Mouse (Mus musculus): ENCODE measurements around the gene Rps27. TPM values are rescaled to one million over a fixed set of nuclear protein-coding genes. Genes with fewer than 3 reads are reported as not detected.

The Rps27 gene
- polyA plus RNA-seq, 1 experiment from 2014 or later = 1,965 TPM

DNA sequence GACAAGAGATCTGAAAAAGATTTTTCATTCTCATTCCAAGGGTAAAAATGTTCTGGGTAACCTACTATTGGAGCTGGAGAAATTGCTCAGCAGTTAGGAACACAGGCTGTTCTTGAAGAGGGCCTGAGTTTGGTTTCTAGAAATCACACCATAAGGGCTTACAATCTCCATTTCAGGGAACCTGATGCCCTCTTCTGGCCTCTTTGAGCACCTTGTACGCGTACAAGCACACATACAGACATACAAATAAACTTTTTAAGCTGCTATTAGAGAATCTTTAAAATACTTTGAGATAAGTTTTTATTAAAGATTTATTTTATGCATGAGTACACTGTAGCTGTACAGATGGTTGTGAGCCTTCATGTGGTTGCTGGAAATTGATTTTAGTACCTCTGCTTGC, 8.9 kb downstream of the Rps27 start:
- H3K4me1 ChIP-seq = peaks cover under 1% of the 10 kb centered on the region; the same call in 1 of the 2 replicates
- H3K9ac ChIP-seq = no peak overlapping the region
- H3K4me2 ChIP-seq = no peak overlapping the region
- WGBS = 93% methylated on average over 2 of the region's 2 CpGs
- H3K27ac ChIP-seq = no peak overlapping the region
- H3K9me3 ChIP-seq = no peaks in the 10 kb centered on the region
- no peaks in the 10 kb centered on the region for H3K27me3 ChIP-seq
- H3K4me3 ChIP-seq = no peak overlapping the region
- ATAC-seq (ENCODE audit: insufficient number of reproducible peaks, insufficient read depth, low FRiP score, low TSS enrichment, low read depth) = no peak
- H3K36me3 ChIP-seq = peaks cover 21% of the 10 kb centered on the region

DNA sequence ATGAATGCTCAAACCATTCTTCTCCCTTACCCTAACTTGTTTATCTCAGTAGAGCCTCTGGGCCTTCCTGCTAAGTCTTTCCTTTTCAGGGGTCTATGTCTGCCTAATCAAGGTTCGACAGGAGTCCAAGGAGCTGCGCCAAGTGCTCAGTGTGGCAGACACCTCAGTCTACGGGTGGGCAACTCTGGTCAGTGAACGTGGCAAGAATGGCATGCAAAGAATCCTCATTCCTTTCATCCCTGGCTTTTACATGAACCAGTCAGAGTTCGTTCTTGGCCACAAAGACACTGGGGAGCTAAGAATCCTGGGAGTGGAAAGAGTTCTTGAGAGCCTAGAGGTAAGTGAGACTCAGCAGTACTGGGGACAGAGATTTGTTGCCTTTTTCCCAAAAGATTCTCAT, 9.8 kb downstream of the Rps27 start:
- Histone ChIP-seq H3K27me3 (no peaks in the 10 kb centered on the region), H3K4me2 (no peak overlapping the region), H3K9ac (no peak overlapping the region), H3K9me3 (no peaks in the 10 kb centered on the region), H3K36me3 (peaks cover 12% of the 10 kb centered on the region), H3K4me3 (no peak overlapping the region), H3K4me1 (no peaks in the 10 kb centered on the region), H3K27ac (no peak overlapping the region)
- 73% methylated on average over 5 of the region's 5 CpGs for WGBS
- no peak for ATAC-seq (ENCODE audit: insufficient number of reproducible peaks, insufficient read depth, low FRiP score, low TSS enrichment, low read depth)

DNA sequence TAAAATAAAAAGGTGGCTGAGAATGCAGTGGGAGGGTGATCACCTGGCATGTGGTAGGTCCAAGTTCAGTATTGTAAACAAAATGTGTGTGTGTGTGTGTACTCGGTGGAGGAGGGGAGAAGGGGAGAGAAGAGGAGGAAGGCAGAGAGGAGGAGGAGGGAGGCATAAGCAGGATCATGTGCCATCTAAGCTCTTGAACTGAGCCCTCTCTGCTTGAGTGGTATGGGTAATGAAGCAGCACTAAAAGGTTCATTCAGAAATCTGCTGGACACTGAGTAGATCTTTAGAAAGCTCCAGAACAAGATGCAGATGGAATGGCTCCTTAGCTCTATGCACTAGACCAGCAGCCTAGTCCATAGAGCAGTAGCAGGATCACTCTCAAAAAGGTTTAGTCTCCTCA, 10.6 kb downstream of the Rps27 start:
- WGBS = 83% methylated on average over 1 of the region's 1 CpGs
- ATAC-seq (ENCODE audit: insufficient number of reproducible peaks, insufficient read depth, low FRiP score, low TSS enrichment, low read depth) = no peak
- H3K27me3 ChIP-seq = no peaks in the 10 kb centered on the region

DNA sequence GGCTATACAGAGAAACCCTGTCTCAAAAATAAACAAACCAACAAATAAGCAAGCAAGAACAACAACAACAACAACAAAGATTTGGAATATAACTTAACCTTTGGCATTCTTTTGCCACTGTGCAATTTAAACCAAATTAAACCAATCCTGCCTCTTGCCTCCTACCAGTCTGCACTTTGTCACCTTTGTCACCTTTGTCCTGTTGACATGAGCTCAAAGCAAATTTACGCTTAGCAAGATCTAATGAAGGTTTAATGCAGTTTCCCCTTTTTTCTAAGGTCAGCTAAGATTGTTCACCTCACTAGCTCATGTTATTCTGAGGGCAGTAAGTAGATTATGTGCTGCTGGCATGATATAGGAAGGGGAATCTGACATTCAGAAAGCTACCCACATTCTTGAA, 15.9 kb downstream of the Rps27 start:
- no peaks in the 10 kb centered on the region for H3K36me3 ChIP-seq
- WGBS = 80% methylated on average over 1 of the region's 1 CpGs
- H3K9ac ChIP-seq = no peak overlapping the region
- no peaks in the 10 kb centered on the region for H3K9me3 ChIP-seq
- H3K4me1 ChIP-seq = no peaks in the 10 kb centered on the region
- no peak for ATAC-seq (ENCODE audit: insufficient number of reproducible peaks, insufficient read depth, low FRiP score, low TSS enrichment, low read depth)
- no peak overlapping the region for H3K4me3 ChIP-seq
- H3K27me3 ChIP-seq = no peaks in the 10 kb centered on the region
- H3K4me2 ChIP-seq = no peak overlapping the region
- H3K27ac ChIP-seq = no peak overlapping the region

More for the DNA sequence above, 10.6 kb downstream of the Rps27 start:
- H3K36me3 ChIP-seq = peaks cover 4% of the 10 kb centered on the region
- no peak overlapping the region for H3K9ac ChIP-seq
- no peak overlapping the region for H3K4me3 ChIP-seq
- no peak overlapping the region for H3K27ac ChIP-seq
- H3K4me2 ChIP-seq = no peak overlapping the region
- H3K4me1 ChIP-seq = no peaks in the 10 kb centered on the region
- H3K9me3 ChIP-seq = no peaks in the 10 kb centered on the region

GRCm38 (mm10) chr3:90195644-90196043, 17.8 kb downstream of the Rps27 start:
- H3K36me3 ChIP-seq = no peaks in the 10 kb centered on the region
- no peak overlapping the region for H3K9ac ChIP-seq
- no peaks in the 10 kb centered on the region for H3K27me3 ChIP-seq
- no peak overlapping the region for H3K4me3 ChIP-seq
- no peak overlapping the region for H3K4me2 ChIP-seq
- 74% methylated on average over 1 of the region's 1 CpGs for WGBS
- no peak for ATAC-seq (ENCODE audit: insufficient number of reproducible peaks, insufficient read depth, low FRiP score, low TSS enrichment, low read depth)
- H3K4me1 ChIP-seq = no peaks in the 10 kb centered on the region
- H3K9me3 ChIP-seq = no peaks in the 10 kb centered on the region
- no peak overlapping the region for H3K27ac ChIP-seq

DNA sequence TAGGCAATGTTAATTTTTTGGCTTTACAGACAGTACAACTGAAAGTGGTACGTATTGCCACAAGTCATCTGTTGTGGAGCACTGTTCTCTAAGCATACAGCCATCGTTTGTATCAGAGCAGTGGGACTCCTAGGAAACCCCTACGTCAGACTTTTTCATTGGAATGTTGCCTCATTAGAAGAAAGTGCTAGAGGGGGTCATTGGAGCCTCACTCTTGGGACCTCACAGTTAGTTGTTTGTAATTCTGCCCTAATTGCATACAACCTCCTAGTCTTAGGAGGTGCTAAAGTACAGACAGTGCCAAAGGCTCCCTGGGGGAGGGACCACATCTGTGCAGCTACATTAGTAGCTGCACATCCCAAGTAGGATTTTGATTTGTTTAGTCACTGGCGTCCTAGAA, 18.7 kb downstream of the Rps27 start:
- Histone ChIP-seq H3K9me3 (no peaks in the 10 kb centered on the region), H3K4me1 (no peaks in the 10 kb centered on the region), H3K27me3 (no peaks in the 10 kb centered on the region), H3K4me2 (no peak overlapping the region), H3K9ac (no peak overlapping the region), H3K4me3 (no peak overlapping the region), H3K27ac (no peak overlapping the region), H3K36me3 (no peaks in the 10 kb centered on the region)
- WGBS = 47% methylated on average over 4 of the region's 4 CpGs
- no peak for ATAC-seq (ENCODE audit: insufficient number of reproducible peaks, insufficient read depth, low FRiP score, low TSS enrichment, low read depth)

DNA sequence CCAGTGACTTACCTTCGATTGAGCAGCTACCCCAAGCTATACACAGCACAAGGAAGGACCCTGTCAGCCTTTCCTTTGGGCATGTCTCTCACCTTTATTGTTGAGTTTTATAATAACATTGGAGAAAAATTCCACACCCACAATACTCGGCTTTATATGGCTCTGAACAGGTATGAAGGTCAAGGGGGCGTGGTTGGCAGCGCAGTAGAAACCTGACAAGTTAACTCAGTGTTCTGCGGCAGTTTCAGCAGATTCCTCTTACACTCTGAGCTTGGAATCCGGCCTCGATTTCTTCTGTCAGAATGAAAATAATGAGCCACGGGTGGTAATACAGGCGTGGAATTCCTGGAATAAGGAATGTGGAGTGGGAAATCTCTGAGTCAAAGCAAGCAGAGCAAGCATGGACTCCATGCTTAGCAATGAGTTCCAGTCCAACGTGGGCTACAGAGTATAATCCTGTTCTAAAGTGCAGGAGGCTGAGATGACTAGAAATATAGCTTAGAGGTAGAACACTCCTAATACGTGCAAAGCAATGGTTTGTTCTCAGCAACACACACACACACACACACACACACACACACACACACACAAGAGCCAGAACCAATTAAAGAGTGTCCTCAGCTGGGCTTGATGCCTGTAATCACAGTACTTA, 22.5 kb downstream of the Rps27 start:
- H3K4me2 ChIP-seq = no peak overlapping the region
- H3K4me1 ChIP-seq = no peaks in the 10 kb centered on the region
- no peak overlapping the region for H3K9ac ChIP-seq
- no peak overlapping the region for H3K4me3 ChIP-seq
- no peaks in the 10 kb centered on the region for H3K9me3 ChIP-seq
- ATAC-seq (ENCODE audit: insufficient number of reproducible peaks, insufficient read depth, low FRiP score, low TSS enrichment, low read depth) = no peak
- no peak overlapping the region for H3K27ac ChIP-seq
- WGBS = 74% methylated on average over 11 of the region's 11 CpGs
- no peaks in the 10 kb centered on the region for H3K27me3 ChIP-seq
- H3K36me3 ChIP-seq = no peaks in the 10 kb centered on the region

GRCm38 (mm10) chr3:90183581-90183980, 29.9 kb downstream of the Rps27 start:
- no peaks in the 10 kb centered on the region for H3K27me3 ChIP-seq
- no peak for ATAC-seq (ENCODE audit: insufficient number of reproducible peaks, insufficient read depth, low FRiP score, low TSS enrichment, low read depth)
- 80% methylated on average over 3 of the region's 3 CpGs for WGBS
- H3K27ac ChIP-seq = no peak overlapping the region
- H3K36me3 ChIP-seq = no peaks in the 10 kb centered on the region
- no peak overlapping the region for H3K9ac ChIP-seq
- H3K4me1 ChIP-seq = no peaks in the 10 kb centered on the region
- no peak overlapping the region for H3K4me2 ChIP-seq
- no peak overlapping the region for H3K4me3 ChIP-seq
- H3K9me3 ChIP-seq = no peaks in the 10 kb centered on the region

DNA sequence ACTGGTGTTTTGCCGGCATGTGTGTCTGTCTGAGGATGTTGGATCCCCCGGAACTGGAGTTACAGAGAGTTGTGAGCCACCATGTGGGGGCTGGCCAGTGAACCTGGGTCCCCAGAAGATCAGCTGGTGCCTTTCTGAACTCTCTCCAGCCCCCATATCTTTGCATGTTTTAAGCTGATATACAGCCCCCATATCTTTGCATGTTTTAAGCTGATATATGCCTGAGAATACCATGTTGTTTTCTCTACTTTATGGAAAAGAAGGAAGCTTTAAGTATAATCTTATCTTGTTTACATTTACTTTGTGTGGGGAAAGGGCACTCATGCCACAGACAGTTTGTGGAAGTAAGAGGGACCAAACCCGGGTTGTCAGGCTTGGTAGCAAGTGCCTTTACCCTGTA, 33.9 kb downstream of the Rps27 start:
- Histone ChIP-seq H3K4me1 (no peaks in the 10 kb centered on the region), H3K36me3 (no peaks in the 10 kb centered on the region), H3K27ac (no peak overlapping the region), H3K4me3 (no peak overlapping the region), H3K27me3 (no peaks in the 10 kb centered on the region), H3K4me2 (no peak overlapping the region), H3K9me3 (no peaks in the 10 kb centered on the region), H3K9ac (no peak overlapping the region)
- WGBS = 80% methylated on average over 3 of the region's 3 CpGs
- no peak for ATAC-seq (ENCODE audit: insufficient number of reproducible peaks, insufficient read depth, low FRiP score, low TSS enrichment, low read depth)

Other genes starting within 250 kb of the Rps27 start
- 169 and 173 TPM in 2 replicates for gene Hax1, start 214.9 kb downstream of the Rps27 start, polyA plus RNA-seq (2015; fragmentation: Nextera tagmentation; extraction: Ambion mirVana)
- 146 and 149 TPM in 2 replicates for gene 4933434E20Rik, start 162.0 kb downstream of the Rps27 start, polyA plus RNA-seq (2015; fragmentation: Nextera tagmentation; extraction: Ambion mirVana)
- 231 and 255 TPM in 2 replicates for gene Ubap2l, start 161.0 kb downstream of the Rps27 start, polyA plus RNA-seq (2015; fragmentation: Nextera tagmentation; extraction: Ambion mirVana)
- 496 and 525 TPM in 2 replicates for gene Tpm3, start 141.0 kb downstream of the Rps27 start, polyA plus RNA-seq (2015; fragmentation: Nextera tagmentation; extraction: Ambion mirVana)
- gene Nup210l, start 109.5 kb downstream of the Rps27 start, polyA plus RNA-seq (2015; fragmentation: Nextera tagmentation; extraction: Ambion mirVana) = 0.30 and 0.44 TPM in 2 replicates
- 35.4 and 38.9 TPM in 2 replicates for gene Rab13, start within 50 bp of the Rps27 start, polyA plus RNA-seq (2015; fragmentation: Nextera tagmentation; extraction: Ambion mirVana)
- 107 and 113 TPM in 2 replicates for gene Jtb, start 17.9 kb upstream of the Rps27 start, polyA plus RNA-seq (2015; fragmentation: Nextera tagmentation; extraction: Ambion mirVana)
- gene Creb3l4, start 29.9 kb upstream of the Rps27 start, polyA plus RNA-seq (2015; fragmentation: Nextera tagmentation; extraction: Ambion mirVana) = 8.9 and 9.1 TPM in 2 replicates
- 86.2 and 92.6 TPM in 2 replicates for gene Slc39a1, start 34.5 kb upstream of the Rps27 start, polyA plus RNA-seq (2015; fragmentation: Nextera tagmentation; extraction: Ambion mirVana)
- 25.9 and 26.9 TPM in 2 replicates for gene Crtc2, start 40.5 kb upstream of the Rps27 start, polyA plus RNA-seq (2015; fragmentation: Nextera tagmentation; extraction: Ambion mirVana)
- 4.9 and 5.6 TPM in 2 replicates for gene Dennd4b, start 51.5 kb upstream of the Rps27 start, polyA plus RNA-seq (2015; fragmentation: Nextera tagmentation; extraction: Ambion mirVana)
- gene Gatad2b, start 79.5 kb upstream of the Rps27 start, polyA plus RNA-seq (2015; fragmentation: Nextera tagmentation; extraction: Ambion mirVana) = 19.0 and 24.5 TPM in 2 replicates
- 39.6 and 44.3 TPM in 2 replicates for gene Slc27a3, start 176.3 kb upstream of the Rps27 start, polyA plus RNA-seq (2015; fragmentation: Nextera tagmentation; extraction: Ambion mirVana)
- 31.0 and 31.1 TPM in 2 replicates for gene Ints3, start 220.0 kb upstream of the Rps27 start, polyA plus RNA-seq (2015; fragmentation: Nextera tagmentation; extraction: Ambion mirVana)

Measured in embryonic facial prominence, embryonic 13.5 days (tissue).